Mouse (Mus musculus) erythroblast, embryonic 14.5 days (primary cell): ENCODE results near the gene Gsg1l2.

Experiments
- GATA1 ChIP-seq: IDR thresholded peaks from 2 replicates; pipeline ENCODE4 v1.6.1; 2012; ENCODE audit warnings: low read length, inconsistent platforms, mixed read lengths
- TAL1 ChIP-seq: IDR thresholded peaks from 3 replicates; pipeline ENCODE4 v1.6.1; 2012; ENCODE audit warnings: low read length, inconsistent platforms, mixed read lengths

DNA sequence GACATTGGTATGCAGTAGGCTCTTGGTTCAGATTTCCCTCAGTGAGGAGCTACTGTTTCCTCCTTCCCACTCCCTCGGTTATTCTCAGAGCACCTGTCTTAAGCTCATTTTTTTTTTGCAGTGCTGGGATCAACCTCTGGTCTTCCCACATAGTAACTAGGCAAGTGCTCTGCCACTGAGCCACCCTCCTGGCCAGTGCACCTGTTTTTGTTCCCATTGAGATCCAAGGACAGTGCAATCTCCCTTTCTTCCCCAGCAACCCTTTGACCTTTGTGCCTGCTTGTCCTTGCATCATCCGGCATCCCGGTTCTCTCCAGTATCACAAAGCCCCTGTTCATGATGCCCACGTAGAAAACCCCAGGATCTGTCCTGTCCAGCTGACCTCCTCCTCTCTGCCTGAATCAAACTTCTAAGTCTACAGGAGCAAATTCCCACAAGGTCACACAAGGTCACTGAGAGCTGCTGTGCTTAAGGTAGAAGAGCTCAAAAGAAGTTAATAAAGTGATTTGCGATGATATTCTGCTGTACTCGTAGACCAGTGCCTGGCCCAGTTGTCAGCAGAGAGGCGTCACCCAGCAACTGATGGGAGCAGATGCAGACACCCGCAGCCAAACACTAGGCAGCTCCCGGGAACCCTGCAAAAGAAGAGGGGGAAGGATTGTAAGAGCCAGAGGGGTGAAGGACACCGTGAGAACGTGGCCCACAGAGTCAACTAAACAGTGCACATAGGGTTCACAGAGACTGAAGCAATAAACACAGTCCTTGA lies 32.6 kb downstream of the Gsg1l2 start:
- TF ChIP-seq GATA1 (no peak), TAL1 (no peak)
